Mouse (Mus musculus) macrophage (primary cell): ENCODE data around the gene Tecta. TPM values are rescaled to one million over a fixed set of nuclear protein-coding genes. Genes with fewer than 3 reads are reported as not detected.

ENCODE experiments used
- H3K27ac ChIP-seq: fragments of 350-480 bp; formaldehyde crosslinking; 2 replicates; pipeline ENCODE4 v1.9.0; 2021
- H3K36me3 ChIP-seq: fragments of 350-480 bp; formaldehyde crosslinking; 2 replicates; pipeline ENCODE4 v1.9.0; 2021; ENCODE audit errors: inconsistent target
- H3K4me3 ChIP-seq: fragments of 350-480 bp; formaldehyde crosslinking; 2 replicates; pipeline ENCODE4 v1.9.0; 2021; ENCODE audit errors: inconsistent target
- H3K79me2 ChIP-seq: fragments of 350-480 bp; formaldehyde crosslinking; 2 replicates; pipeline ENCODE4 v1.9.0; 2021; ENCODE audit errors: inconsistent target
- WGBS: methylation state at CpG from one replicate; pipeline ENCODE4 v1.1.7; 2026; ENCODE audit warnings: inconsistent platforms; ENCODE audit not compliant: missing documents; 5-methylcytosine and 5-hydroxymethylcytosine counted together
- polyA plus RNA-seq: library from polyadenylated mRNA; stranded (reverse); fragments of 250-400 nt; gene quantifications from 3 replicates; pipeline ENCODE4 v1.2.4, GENCODE M21; 2018; ENCODE audit warnings: inconsistent platforms

The Tecta gene
- polyA plus RNA-seq, 1 experiment from 2014 or later, result not detected

GRCm38 (mm10) chr9:42413345-42413744, 13.6 kb upstream of the Tecta start:
- 94% methylated on average over 12 of the region's 12 CpGs for WGBS
- Histone ChIP-seq H3K4me3 (no peak overlapping the region), H3K27ac (no peak overlapping the region), H3K36me3 (peaks cover 15% of the 10 kb centered on the region; the same call in 1 of the 2 replicates), H3K79me2 (no peaks in the 10 kb centered on the region)

GRCm38 (mm10) chr9:42411296-42411695, 11.6 kb upstream of the Tecta start:
- no peak overlapping the region for H3K27ac ChIP-seq
- H3K36me3 ChIP-seq, result peaks cover 15% of the 10 kb centered on the region; the same call in 1 of the 2 replicates
- H3K4me3 ChIP-seq, result no peak overlapping the region
- H3K79me2 ChIP-seq, result no peaks in the 10 kb centered on the region
- WGBS, result 97% methylated on average over 6 of the region's 6 CpGs

GRCm38 (mm10) chr9:42405736-42406135, 6.0 kb upstream of the Tecta start:
- H3K36me3 ChIP-seq, result no peaks in the 10 kb centered on the region
- 97% methylated on average over 4 of the region's 4 CpGs for WGBS
- H3K79me2 ChIP-seq, result no peaks in the 10 kb centered on the region
- no peak overlapping the region for H3K27ac ChIP-seq
- H3K4me3 ChIP-seq, result no peak overlapping the region

- no peak overlapping the region for H3K27ac ChIP-seq
- 93% methylated on average over 6 of the region's 6 CpGs for WGBS
- H3K36me3 ChIP-seq, result no peaks in the 10 kb centered on the region
- H3K4me3 ChIP-seq, result no peak overlapping the region
- no peaks in the 10 kb centered on the region for H3K79me2 ChIP-seq
Measured at GRCm38 (mm10) chr9:42401486-42401885, 1.8 kb upstream of the Tecta start.

- Histone ChIP-seq H3K36me3 (no peaks in the 10 kb centered on the region), H3K4me3 (no peak overlapping the region), H3K79me2 (no peaks in the 10 kb centered on the region), H3K27ac (no peak overlapping the region)
- WGBS, result 47% methylated on average over 2 of the region's 2 CpGs
Measured at GRCm38 (mm10) chr9:42396141-42396540, 3.6 kb downstream of the Tecta start.

GRCm38 (mm10) chr9:42394903-42395302, 4.8 kb downstream of the Tecta start:
- 93% methylated on average over 6 of the region's 6 CpGs for WGBS
- Histone ChIP-seq H3K27ac (no peak overlapping the region), H3K79me2 (no peaks in the 10 kb centered on the region), H3K4me3 (no peak overlapping the region), H3K36me3 (no peaks in the 10 kb centered on the region)

- Histone ChIP-seq H3K27ac (no peak overlapping the region), H3K36me3 (no peaks in the 10 kb centered on the region), H3K79me2 (no peaks in the 10 kb centered on the region), H3K4me3 (no peak overlapping the region)
- WGBS, result 95% methylated on average over 6 of the region's 8 CpGs
Measured at GRCm38 (mm10) chr9:42394321-42394720, 5.4 kb downstream of the Tecta start.

GRCm38 (mm10) chr9:42392927-42393326, 6.8 kb downstream of the Tecta start:
- no peak overlapping the region for H3K27ac ChIP-seq
- H3K79me2 ChIP-seq, result no peaks in the 10 kb centered on the region
- no peak overlapping the region for H3K4me3 ChIP-seq
- no peaks in the 10 kb centered on the region for H3K36me3 ChIP-seq
- WGBS, result 55% methylated on average over 6 of the region's 6 CpGs

- no peaks in the 10 kb centered on the region for H3K79me2 ChIP-seq
- WGBS, result 58% methylated on average over 4 of the region's 4 CpGs
- no peak overlapping the region for H3K27ac ChIP-seq
- H3K36me3 ChIP-seq, result no peaks in the 10 kb centered on the region
- H3K4me3 ChIP-seq, result no peak overlapping the region
Measured at GRCm38 (mm10) chr9:42388490-42388889, 11.2 kb downstream of the Tecta start.

- H3K4me3 ChIP-seq, result no peak overlapping the region
- no peaks in the 10 kb centered on the region for H3K79me2 ChIP-seq
- WGBS, result 76% methylated on average over 8 of the region's 8 CpGs
- H3K27ac ChIP-seq, result no peak overlapping the region
- no peaks in the 10 kb centered on the region for H3K36me3 ChIP-seq
Measured at GRCm38 (mm10) chr9:42387038-42387437, 12.7 kb downstream of the Tecta start.

- H3K36me3 ChIP-seq, result no peaks in the 10 kb centered on the region
- no peaks in the 10 kb centered on the region for H3K79me2 ChIP-seq
- no peak overlapping the region for H3K4me3 ChIP-seq
- WGBS, result 87% methylated on average over 13 of the region's 13 CpGs
- no peak overlapping the region for H3K27ac ChIP-seq
Measured at GRCm38 (mm10) chr9:42385656-42386055, 14.1 kb downstream of the Tecta start.

GRCm38 (mm10) chr9:42382628-42383347, 16.9 kb downstream of the Tecta start:
- H3K79me2 ChIP-seq, result no peaks in the 10 kb centered on the region
- no peak overlapping the region for H3K27ac ChIP-seq
- H3K36me3 ChIP-seq, result no peaks in the 10 kb centered on the region
- no peak overlapping the region for H3K4me3 ChIP-seq
- 84% methylated on average over 8 of the region's 8 CpGs for WGBS

GRCm38 (mm10) chr9:42382063-42382462, 17.7 kb downstream of the Tecta start:
- H3K4me3 ChIP-seq, result no peak overlapping the region
- no peaks in the 10 kb centered on the region for H3K36me3 ChIP-seq
- H3K79me2 ChIP-seq, result no peaks in the 10 kb centered on the region
- no peak overlapping the region for H3K27ac ChIP-seq
- 98% methylated on average over 5 of the region's 5 CpGs for WGBS

- Histone ChIP-seq H3K27ac (no peak overlapping the region), H3K4me3 (no peak overlapping the region), H3K36me3 (no peaks in the 10 kb centered on the region), H3K79me2 (no peaks in the 10 kb centered on the region)
- WGBS, result 91% methylated on average over 4 of the region's 4 CpGs
Measured at GRCm38 (mm10) chr9:42378071-42378470, 21.7 kb downstream of the Tecta start.

GRCm38 (mm10) chr9:42377656-42378055, 22.1 kb downstream of the Tecta start:
- Histone ChIP-seq H3K36me3 (no peaks in the 10 kb centered on the region), H3K4me3 (no peak overlapping the region), H3K27ac (no peak overlapping the region), H3K79me2 (no peaks in the 10 kb centered on the region)
- 96% methylated on average over 15 of the region's 15 CpGs for WGBS
